Mouse (Mus musculus) ES-E14 (cell line): Measurements from ENCODE around the gene Ston1. TPM values are rescaled to one million over a fixed set of nuclear protein-coding genes. Genes with fewer than 3 reads are reported as not detected.

Source experiments
- DNase-seq: peaks from one replicate; pipeline ENCODE4 v3.0.0-alpha.2; 2013; ENCODE audit warnings: low read depth, low spot score
- H3K27ac ChIP-seq: 2 replicates; pipeline ENCODE4 v1.5.1; 2012; ENCODE audit warnings: low read depth, mild to moderate bottlenecking, low read length, moderate library complexity, mixed read lengths; ENCODE audit not compliant: poor library complexity, insufficient read depth, severe bottlenecking
- H3K36me3 ChIP-seq: 2 replicates; pipeline ENCODE4 v1.6.1; 2012; ENCODE audit warnings: mild to moderate bottlenecking, low read length, moderate library complexity, mixed read lengths; ENCODE audit not compliant: control insufficient read depth, poor library complexity, insufficient read depth, severe bottlenecking
- H3K4me1 ChIP-seq, 2 experiments: fragments of 150-350 bp in 1 of 2; sonication (generic) in 1 of 2; 2 replicates each; pipeline ENCODE4 v1.6.1; 2012; ENCODE audit warnings: low read length in 2 of 2, mild to moderate bottlenecking in 1 of 2, mixed read lengths in 1 of 2; ENCODE audit not compliant: control insufficient read depth in 2 of 2, insufficient read depth in 2 of 2, poor library complexity in 1 of 2
- H3K4me3 ChIP-seq, 2 experiments: fragments of 150-350 bp in 1 of 2; sonication (generic) in 1 of 2; 2 replicates each; pipeline ENCODE4 v1.5.1; 2012; ENCODE audit warnings: low read length in 2 of 2, low read depth in 1 of 2, mild to moderate bottlenecking in 1 of 2, mixed read lengths in 1 of 2; ENCODE audit not compliant: insufficient read depth in 1 of 2, poor library complexity in 1 of 2, severe bottlenecking in 1 of 2
- H3K9ac ChIP-seq: 2 replicates; pipeline ENCODE4 v1.6.1; 2012; ENCODE audit warnings: low read depth, mild to moderate bottlenecking, low read length, mixed read lengths; ENCODE audit not compliant: poor library complexity, insufficient read depth, severe bottlenecking
- H3K9me3 ChIP-seq: fragments of 150-350 bp; sonication (generic); 2 replicates; pipeline ENCODE4 v1.6.1; 2012; ENCODE audit warnings: low read depth, mild to moderate bottlenecking, low read length; ENCODE audit not compliant: control insufficient read depth, insufficient read depth
- CHD2 ChIP-seq: IDR thresholded peaks from 2 replicates; pipeline ENCODE4 v1.6.1; 2014; ENCODE audit warnings: mild to moderate bottlenecking, low read depth, low read length, inconsistent platforms
- HCFC1 ChIP-seq: IDR thresholded peaks from 2 replicates; pipeline ENCODE4 v1.6.1; 2012; ENCODE audit warnings: low read length, inconsistent platforms, borderline replicate concordance; ENCODE audit not compliant: insufficient read depth
- MAFK ChIP-seq: IDR thresholded peaks from 2 replicates; pipeline ENCODE4 v1.6.1; 2014; ENCODE audit warnings: mild to moderate bottlenecking, low read depth, low read length, inconsistent platforms; ENCODE audit not compliant: insufficient read depth
- ZC3H11A ChIP-seq: IDR thresholded peaks from 2 replicates; pipeline ENCODE4 v1.6.1; 2012; ENCODE audit warnings: low read depth, mild to moderate bottlenecking, inconsistent platforms, low read length, borderline replicate concordance
- ZNF384 ChIP-seq: IDR thresholded peaks from 2 replicates; pipeline ENCODE4 v1.6.1; 2012; ENCODE audit warnings: low read depth, low read length, inconsistent platforms
- in situ Hi-C, 2 experiments: fragments of 600-800 bp; cut with MboI; formaldehyde crosslinking; loops; one replicate each; pipeline ENCODE4 v1.15.1; 2025; ENCODE audit warnings: low sequenced_read_pairs in 2 of 2, inconsistent platforms in 1 of 2; ENCODE audit not compliant: unreplicated experiment in 2 of 2
- total RNA-seq: library from RNA; depleted of rRNA; stranded (reverse); fragments of 300-350 nt; gene quantifications from 2 replicates; pipeline ENCODE4 v1.2.3, GENCODE M21; 2012

The Ston1 gene
- total RNA-seq, 1 experiment = 4.5 TPM

DNA sequence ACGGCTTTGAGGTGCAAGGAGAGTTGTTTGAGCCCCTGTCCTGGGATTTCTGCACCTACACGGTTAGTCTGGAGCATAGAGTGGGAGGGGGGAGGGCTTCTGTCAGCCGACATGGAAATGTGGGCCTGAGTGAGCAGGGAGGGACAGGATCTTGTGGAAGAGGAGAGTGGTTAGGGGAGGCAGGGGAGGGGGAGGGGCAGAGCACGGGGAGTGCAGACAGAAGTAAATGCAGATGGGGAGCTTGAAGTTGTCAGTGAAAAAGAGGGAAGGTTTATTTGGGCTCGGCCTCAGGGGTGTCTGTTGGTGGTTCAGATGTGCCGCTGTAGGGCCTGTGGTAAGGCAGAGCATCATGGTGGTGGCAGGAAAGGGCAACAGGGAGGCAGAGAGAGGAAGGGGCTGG is 44.9 kb upstream of the Ston1 start:
- Histone ChIP-seq H3K36me3 (peaks cover 5% of the 10 kb centered on the region), H3K27ac (no peak overlapping the region)
- in situ Hi-C loops = no loop called here

DNA sequence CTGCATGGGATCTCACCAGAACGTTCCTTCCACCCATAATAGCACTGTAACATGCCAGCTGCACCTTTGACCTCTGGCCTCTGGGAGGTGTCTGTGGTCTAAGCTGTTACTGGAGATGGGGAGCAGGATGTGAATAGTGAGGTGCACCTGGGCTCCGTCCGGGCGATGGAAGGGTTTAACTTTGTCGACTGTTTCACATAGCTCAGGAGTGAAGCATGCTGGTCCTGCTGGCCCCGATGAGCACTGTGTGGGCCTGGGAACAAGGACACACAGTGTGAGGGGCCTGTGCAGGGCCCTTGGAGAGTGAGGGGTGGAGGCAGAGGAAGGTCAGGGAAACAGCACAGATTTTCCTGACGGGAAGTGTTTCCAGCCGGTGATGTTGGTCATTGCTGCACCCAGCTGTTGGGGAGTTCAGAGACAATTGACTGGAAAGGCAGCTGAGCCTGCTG is 44.5 kb upstream of the Ston1 start:
- TF ChIP-seq HCFC1 (no peak), MAFK (no peak), CHD2 (no peak), ZNF384 (no peak), ZC3H11A (no peak)
- Histone ChIP-seq H3K36me3 (peaks cover 2% of the 10 kb centered on the region), H3K9ac (no peak overlapping the region), H3K4me1 (peaks cover 1 to 14% of the 10 kb centered on the region in 2 experiments; a peak in 3 of 4 replicates), H3K9me3 (no peaks in the 10 kb centered on the region), H3K27ac (no peak overlapping the region), H3K4me3 (no peak overlapping the region)
- in situ Hi-C loops = no loop called here
- DNase-seq = no peak

More for the DNA sequence above, 44.9 kb upstream of the Ston1 start:
- peaks cover 1 to 14% of the 10 kb centered on the region in 2 experiments; a peak in 3 of 4 replicates for H3K4me1 ChIP-seq
- no peak overlapping the region for H3K9ac ChIP-seq
- no peak for TF ChIP-seq ZNF384
- TF ChIP-seq ZC3H11A = no peak
- TF ChIP-seq CHD2 = no peak
- no peak for DNase-seq
- H3K9me3 ChIP-seq = no peaks in the 10 kb centered on the region
- H3K4me3 ChIP-seq = no peak overlapping the region

DNA sequence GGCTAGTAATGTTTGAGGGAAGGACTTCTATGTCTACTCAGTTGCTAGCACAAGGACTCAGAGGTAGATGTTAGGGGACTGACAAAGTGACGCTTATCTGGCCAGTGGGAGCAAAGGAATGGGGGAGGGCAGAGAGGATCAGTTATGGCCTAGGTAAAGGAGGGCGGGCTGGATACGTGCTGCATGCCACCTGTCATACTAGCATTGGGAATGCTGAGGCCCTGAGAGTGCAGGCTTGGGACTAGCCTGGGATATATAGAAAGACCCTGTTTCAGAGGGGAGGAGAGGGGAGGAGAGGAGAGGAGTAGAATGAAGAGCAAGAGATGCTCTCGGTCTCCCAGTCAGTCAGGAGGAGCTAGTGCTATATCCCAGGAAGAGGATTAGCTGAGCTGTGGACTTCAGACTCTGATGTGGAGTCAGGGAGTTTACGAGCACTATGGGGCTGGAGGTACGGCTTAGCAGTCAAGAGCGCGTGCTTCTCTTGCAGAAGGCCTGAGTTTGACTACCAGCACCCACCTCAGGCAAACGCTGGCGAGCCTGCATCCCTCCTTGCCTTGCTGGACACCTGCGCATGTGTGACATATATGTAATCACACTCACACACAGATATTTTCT is 43.9 kb upstream of the Ston1 start:
- TF ChIP-seq ZNF384 (no peak), HCFC1 (no peak), CHD2 (no peak), MAFK (no peak), ZC3H11A (no peak)
- H3K4me3 ChIP-seq = no peak overlapping the region
- H3K27ac ChIP-seq = no peak overlapping the region
- H3K36me3 ChIP-seq = peaks cover 2% of the 10 kb centered on the region
- in situ Hi-C loops = no loop called here
- peaks cover 1 to 14% of the 10 kb centered on the region in 2 experiments; a peak in 3 of 4 replicates for H3K4me1 ChIP-seq
- H3K9ac ChIP-seq = no peak overlapping the region
- DNase-seq = no peak
- no peaks in the 10 kb centered on the region for H3K9me3 ChIP-seq

DNA sequence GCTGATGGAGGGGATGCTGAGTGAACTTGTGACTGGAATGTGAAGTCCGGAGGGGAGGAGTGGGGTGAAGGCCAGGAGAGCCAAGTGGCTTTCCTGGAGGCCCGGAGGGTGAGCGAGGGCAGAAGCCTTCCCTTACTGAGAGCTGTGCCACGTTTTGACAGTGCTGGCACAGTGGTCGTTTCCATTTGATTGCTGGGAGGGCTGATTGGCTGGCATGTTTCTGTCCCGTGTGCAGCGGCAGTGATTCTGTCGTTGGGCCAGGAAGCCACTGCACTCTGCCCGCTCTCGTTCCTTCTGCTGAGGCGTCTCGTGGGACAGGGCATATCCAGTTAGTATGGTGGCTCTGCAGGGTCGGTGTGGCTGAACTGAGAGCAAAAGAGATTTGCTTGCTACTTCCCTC is 41.3 kb upstream of the Ston1 start:
- in situ Hi-C loops = no loop called here
- Histone ChIP-seq H3K36me3 (peaks cover 5% of the 10 kb centered on the region), H3K27ac (no peak overlapping the region), H3K4me1 (peaks cover 0 to 12% of the 10 kb centered on the region in 2 experiments; a peak in 2 of 4 replicates), H3K9ac (no peak overlapping the region), H3K4me3 (no peak overlapping the region), H3K9me3 (no peaks in the 10 kb centered on the region)
- no peak for DNase-seq
- no peak for TF ChIP-seq CHD2
- TF ChIP-seq HCFC1 = no peak
- no peak for TF ChIP-seq ZC3H11A
- no peak for TF ChIP-seq ZNF384

DNA sequence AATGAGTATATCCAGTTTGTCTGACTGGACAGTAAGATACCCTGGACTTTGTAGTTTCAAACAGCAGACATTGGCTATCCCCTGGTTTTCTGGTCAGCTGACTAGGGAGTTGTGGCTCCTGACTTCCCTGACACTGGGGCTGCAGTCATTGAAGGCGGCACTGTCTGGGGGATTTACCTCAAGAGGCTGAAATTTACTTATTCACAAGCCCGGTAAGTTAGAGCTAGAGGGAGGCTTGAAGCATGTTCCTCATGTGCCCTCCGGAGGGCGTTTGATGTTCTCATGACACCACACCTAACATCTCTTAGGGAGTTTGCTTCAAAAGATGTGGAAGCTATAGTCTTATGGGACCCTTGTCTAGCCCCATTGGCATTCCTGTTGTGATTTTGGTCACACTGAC is 40.8 kb upstream of the Ston1 start:
- no peak for DNase-seq
- Histone ChIP-seq H3K4me3 (no peak overlapping the region), H3K27ac (no peak overlapping the region), H3K9ac (no peak overlapping the region), H3K36me3 (peaks cover 6% of the 10 kb centered on the region), H3K4me1 (peaks cover 0 to 12% of the 10 kb centered on the region in 2 experiments; a peak in 2 of 4 replicates), H3K9me3 (no peaks in the 10 kb centered on the region)
- in situ Hi-C loops = no loop called here
- TF ChIP-seq ZNF384 (no peak), CHD2 (no peak), HCFC1 (no peak), ZC3H11A (no peak), MAFK (no peak)
